Mouse (Mus musculus) liver, embryonic 11.5 days (tissue): ENCODE measurements around the gene Gm42791. TPM values are rescaled to one million over a fixed set of nuclear protein-coding genes. Genes with fewer than 3 reads are reported as not detected.

Experiments used
- ATAC-seq: fragments of 200-750 bp; cut with Nextera tagmentation; replicated peaks from 2 replicates; pipeline ENCODE4 v1.8.0; 2017; ENCODE audit warnings: moderate number of reproducible peaks, mild to moderate bottlenecking, moderate TSS enrichment, moderate library complexity; ENCODE audit not compliant: low FRiP score
- DNase-seq: peaks from one replicate; pipeline ENCODE4 v3.0.0-alpha.2; 2017; ENCODE audit warnings: low spot score
- H3K27ac ChIP-seq: fragments of 300-500 bp; sonication (generic); 2 replicates; pipeline ENCODE4 v1.5.1; 2014; ENCODE audit warnings: mild to moderate bottlenecking, low read depth, low read length, control low read depth
- H3K27me3 ChIP-seq: fragments of 300-500 bp; sonication (generic); replicated peaks from 2 replicates; pipeline ENCODE4 v1.6.1; 2014; ENCODE audit warnings: low read length, mixed read lengths; ENCODE audit not compliant: control insufficient read depth, insufficient read depth
- H3K36me3 ChIP-seq: fragments of 300-500 bp; sonication (generic); 2 replicates; pipeline ENCODE4 v1.6.1; 2014; ENCODE audit warnings: mild to moderate bottlenecking, low read length, moderate library complexity, mixed read lengths; ENCODE audit not compliant: control insufficient read depth, insufficient read depth
- H3K4me1 ChIP-seq: fragments of 300-500 bp; sonication (generic); replicated peaks from 2 replicates; pipeline ENCODE4 v1.6.1; 2014; ENCODE audit warnings: low read length, mixed read lengths; ENCODE audit not compliant: control insufficient read depth, insufficient read depth
- H3K4me2 ChIP-seq: fragments of 300-500 bp; sonication (generic); 2 replicates; pipeline ENCODE4 v1.6.1; 2014; ENCODE audit warnings: mild to moderate bottlenecking, control low read depth, moderate library complexity
- H3K4me3 ChIP-seq: fragments of 300-500 bp; sonication (generic); 2 replicates; pipeline ENCODE4 v1.5.1; 2014; ENCODE audit warnings: low read depth, low read length, control low read depth
- H3K9ac ChIP-seq: fragments of 300-500 bp; sonication (generic); 2 replicates; pipeline ENCODE4 v1.6.1; 2014; ENCODE audit warnings: low read depth, low read length, control low read depth
- H3K9me3 ChIP-seq: fragments of 300-500 bp; sonication (generic); 2 replicates; pipeline ENCODE4 v1.6.1; 2016; ENCODE audit warnings: low read length, inconsistent platforms, mixed read lengths; ENCODE audit not compliant: control insufficient read depth
- WGBS: fragments of 180-500 bp; shearing (Covaris S2); extraction: QIAGEN DNeasy Blood & Tissue Kit; methylation state at CpG from one replicate; pipeline ENCODE4 v1.1.7; 2014; 5-methylcytosine and 5-hydroxymethylcytosine counted together
- polyA plus RNA-seq: library from polyadenylated mRNA; unstranded; fragments of >200 nt; fragmentation: Nextera tagmentation; extraction: Ambion mirVana; gene quantifications from 2 replicates; pipeline ENCODE4 v1.2.1, GENCODE M21; 2014

Gene Gm42791
- polyA plus RNA-seq, 1 experiment from 2014 or later: not detected

GRCm38 (mm10) chr5:148992598-148992997 is 2.3 kb downstream of the Gm42791 start:
- WGBS: 94% methylated on average over 11 of the region's 11 CpGs
- DNase-seq (no peak), ATAC-seq (no peak)
- Histone ChIP-seq H3K9ac (no peak overlapping the region), H3K9me3 (peaks cover 4% of the 10 kb centered on the region; the same call in 1 of the 2 replicates), H3K4me1 (peaks cover 11% of the 10 kb centered on the region; the same call in 1 of the 2 replicates), H3K27ac (no peak overlapping the region), H3K4me2 (no peak overlapping the region), H3K36me3 (no peaks in the 10 kb centered on the region), H3K27me3 (no peaks in the 10 kb centered on the region), H3K4me3 (no peak overlapping the region)

GRCm38 (mm10) chr5:148990891-148991311 is 4.0 kb downstream of the Gm42791 start:
- Histone ChIP-seq H3K4me3 (no peak overlapping the region), H3K27ac (peak overlapping the region; percentile 35; the same call in 1 of the 2 replicates), H3K4me2 (no peak overlapping the region), H3K9ac (no peak overlapping the region), H3K4me1 (peaks cover 11% of the 10 kb centered on the region; the same call in 1 of the 2 replicates), H3K36me3 (no peaks in the 10 kb centered on the region), H3K9me3 (peaks cover 4% of the 10 kb centered on the region; the same call in 1 of the 2 replicates), H3K27me3 (no peaks in the 10 kb centered on the region)
- WGBS: 73% methylated on average over 12 of the region's 12 CpGs
- no peak for ATAC-seq
- no peak for DNase-seq

GRCm38 (mm10) chr5:148989480-148989879 is 5.5 kb downstream of the Gm42791 start:
- no peak overlapping the region for H3K4me2 ChIP-seq
- DNase-seq: no peak
- H3K9ac ChIP-seq: no peak overlapping the region
- no peaks in the 10 kb centered on the region for H3K36me3 ChIP-seq
- H3K27me3 ChIP-seq: no peaks in the 10 kb centered on the region
- peaks cover 4% of the 10 kb centered on the region; the same call in 1 of the 2 replicates for H3K4me1 ChIP-seq
- 76% methylated on average over 7 of the region's 7 CpGs for WGBS
- H3K27ac ChIP-seq: no peak overlapping the region
- H3K4me3 ChIP-seq: no peak overlapping the region
- H3K9me3 ChIP-seq: peaks cover 4% of the 10 kb centered on the region; the same call in 1 of the 2 replicates
- ATAC-seq: no peak

- Histone ChIP-seq H3K4me2 (no peak overlapping the region), H3K36me3 (no peaks in the 10 kb centered on the region), H3K4me3 (no peak overlapping the region), H3K27me3 (no peaks in the 10 kb centered on the region), H3K27ac (no peak overlapping the region), H3K4me1 (0 out of 2 replicates have a peak, but pooled peaks cover 2% of the 10 kb centered on the region), H3K9me3 (peaks cover 6% of the 10 kb centered on the region; the same call in 1 of the 2 replicates), H3K9ac (no peak overlapping the region)
- ATAC-seq: no peak
- DNase-seq: no peak
- 41% methylated on average over 13 of the region's 13 CpGs for WGBS
These were observed 10.0 kb downstream of the Gm42791 start for GRCm38 (mm10) chr5:148984961-148985360.

- no peaks in the 10 kb centered on the region for H3K36me3 ChIP-seq
- no peak overlapping the region for H3K4me2 ChIP-seq
- H3K4me1 ChIP-seq: peaks cover 5% of the 10 kb centered on the region
- WGBS: 92% methylated on average over 1 of the region's 1 CpGs
- peaks cover 6% of the 10 kb centered on the region; the same call in 1 of the 2 replicates for H3K9me3 ChIP-seq
- no peak overlapping the region for H3K9ac ChIP-seq
- no peak for DNase-seq
- no peak overlapping the region for H3K27ac ChIP-seq
- ATAC-seq: no peak
- no peaks in the 10 kb centered on the region for H3K27me3 ChIP-seq
- H3K4me3 ChIP-seq: no peak overlapping the region
These were observed 11.3 kb downstream of the Gm42791 start for GRCm38 (mm10) chr5:148983696-148984095.

GRCm38 (mm10) chr5:148983108-148983664 is 11.8 kb downstream of the Gm42791 start:
- no peak for ATAC-seq
- no peak overlapping the region for H3K4me2 ChIP-seq
- no peak for DNase-seq
- H3K27ac ChIP-seq: no peak overlapping the region
- H3K27me3 ChIP-seq: no peaks in the 10 kb centered on the region
- no peak overlapping the region for H3K9ac ChIP-seq
- H3K9me3 ChIP-seq: peaks cover 6% of the 10 kb centered on the region; the same call in 1 of the 2 replicates
- no peaks in the 10 kb centered on the region for H3K36me3 ChIP-seq
- WGBS: 77% methylated on average over 12 of the region's 12 CpGs
- peaks cover 9% of the 10 kb centered on the region for H3K4me1 ChIP-seq
- no peak overlapping the region for H3K4me3 ChIP-seq

GRCm38 (mm10) chr5:148982396-148982795 is 12.6 kb downstream of the Gm42791 start:
- H3K9ac ChIP-seq: no peak overlapping the region
- H3K27me3 ChIP-seq: no peaks in the 10 kb centered on the region
- no peak overlapping the region for H3K27ac ChIP-seq
- ATAC-seq: no peak
- H3K9me3 ChIP-seq: 0 out of 2 replicates have a peak, but pooled peaks cover 2% of the 10 kb centered on the region
- DNase-seq: no peak
- H3K4me3 ChIP-seq: no peak overlapping the region
- 87% methylated on average over 7 of the region's 7 CpGs for WGBS
- H3K4me2 ChIP-seq: no peak overlapping the region
- H3K4me1 ChIP-seq: peaks cover 17% of the 10 kb centered on the region
- H3K36me3 ChIP-seq: no peaks in the 10 kb centered on the region

GRCm38 (mm10) chr5:148980607-148981006 is 14.3 kb downstream of the Gm42791 start:
- H3K36me3 ChIP-seq: no peaks in the 10 kb centered on the region
- H3K27ac ChIP-seq: no peak overlapping the region
- peaks cover 17% of the 10 kb centered on the region for H3K4me1 ChIP-seq
- H3K4me3 ChIP-seq: no peak overlapping the region
- 45% methylated on average over 6 of the region's 6 CpGs for WGBS
- ATAC-seq (peak; percentile 80), DNase-seq (no peak)
- H3K9me3 ChIP-seq: 0 out of 2 replicates have a peak, but pooled peaks cover 2% of the 10 kb centered on the region
- no peak overlapping the region for H3K9ac ChIP-seq
- H3K4me2 ChIP-seq: no peak overlapping the region
- H3K27me3 ChIP-seq: no peaks in the 10 kb centered on the region
